Mouse (Mus musculus) heart, embryonic 13.5 days (tissue): ENCODE measurements at regions not wholly inside any gene's neighbourhood (a gene's known extent, or its start where the extent isn't known, plus 50 kb on each side); places are given as distances from the start of the nearest gene placed in this dataset.

ENCODE experiments used
- ATAC-seq: fragments of 200-750 bp; cut with Nextera tagmentation; 2 replicates; pipeline ENCODE4 v1.8.0; 2017; ENCODE audit warnings: moderate TSS enrichment; ENCODE audit not compliant: insufficient number of reproducible peaks, low FRiP score, low TSS enrichment; ENCODE audit errors: extremely low read depth
- H3K27ac ChIP-seq: fragments of 300-500 bp; sonication (generic); replicated peaks from 2 replicates; pipeline ENCODE4 v1.5.1; 2015; ENCODE audit warnings: moderate library complexity, mild to moderate bottlenecking, inconsistent platforms
- H3K27me3 ChIP-seq: fragments of 300-500 bp; sonication (generic); replicated peaks from 2 replicates; pipeline ENCODE4 v1.6.1; 2015; ENCODE audit warnings: mild to moderate bottlenecking, inconsistent platforms
- H3K36me3 ChIP-seq: fragments of 300-500 bp; sonication (generic); 2 replicates; pipeline ENCODE4 v1.6.1; 2015; ENCODE audit warnings: mild to moderate bottlenecking, inconsistent platforms
- H3K4me1 ChIP-seq: fragments of 300-500 bp; sonication (generic); 2 replicates; pipeline ENCODE4 v1.6.1; 2015; ENCODE audit warnings: inconsistent platforms
- H3K4me2 ChIP-seq: fragments of 300-500 bp; sonication (generic); 2 replicates; pipeline ENCODE4 v1.6.1; 2015; ENCODE audit warnings: inconsistent platforms, mild to moderate bottlenecking, moderate library complexity
- H3K4me3 ChIP-seq: fragments of 300-500 bp; sonication (generic); 2 replicates; pipeline ENCODE4 v1.5.1; 2015; ENCODE audit warnings: moderate library complexity, mild to moderate bottlenecking, inconsistent platforms
- H3K9ac ChIP-seq: fragments of 300-500 bp; sonication (generic); 2 replicates; pipeline ENCODE4 v1.6.1; 2015; ENCODE audit warnings: inconsistent platforms, mild to moderate bottlenecking, moderate library complexity
- H3K9me3 ChIP-seq: fragments of 300-500 bp; sonication (generic); 2 replicates; pipeline ENCODE4 v1.6.1; 2016; ENCODE audit warnings: inconsistent platforms
- WGBS: fragments of 180-500 bp; shearing (Covaris S2); methylation state at CpG from one replicate; pipeline ENCODE4 v1.1.7; 2015; ENCODE audit warnings: mixed read lengths; 5-methylcytosine and 5-hydroxymethylcytosine counted together

GRCm38 (mm10) chr1:63947278-63947677, 174.8 kb downstream of the Klf7 start:
- Histone ChIP-seq H3K4me2 (no peak overlapping the region), H3K36me3 (no peaks in the 10 kb centered on the region), H3K27me3 (peaks cover 22% of the 10 kb centered on the region), H3K4me3 (no peak overlapping the region), H3K9ac (no peak overlapping the region), H3K27ac (no peak overlapping the region), H3K9me3 (no peaks in the 10 kb centered on the region), H3K4me1 (peaks cover 15% of the 10 kb centered on the region)
- no peak for ATAC-seq
- 61% methylated on average over 1 of the region's 1 CpGs for WGBS

- WGBS: 58% methylated on average over 5 of the region's 5 CpGs
- no peak overlapping the region for H3K27ac ChIP-seq
Observed at GRCm38 (mm10) chr1:63946834-63947233, 175.2 kb downstream of the Klf7 start.

GRCm38 (mm10) chr1:63944786-63945185, 175.7 kb upstream of the 4933402D24Rik start:
- no peak overlapping the region for H3K4me3 ChIP-seq
- ATAC-seq: no peak
- H3K9ac ChIP-seq: no peak overlapping the region
- no peaks in the 10 kb centered on the region; the same call in 1 of the 2 replicates for H3K4me1 ChIP-seq
- no peak overlapping the region for H3K4me2 ChIP-seq
- no peaks in the 10 kb centered on the region for H3K36me3 ChIP-seq
- H3K27me3 ChIP-seq: peaks cover 37% of the 10 kb centered on the region
- no peak overlapping the region for H3K27ac ChIP-seq
- H3K9me3 ChIP-seq: no peaks in the 10 kb centered on the region
- 58% methylated on average over 3 of the region's 3 CpGs for WGBS

More at GRCm38 (mm10) chr1:63946834-63947233, 175.2 kb downstream of the Klf7 start:
- Histone ChIP-seq H3K27me3 (peaks cover 23% of the 10 kb centered on the region), H3K4me1 (peaks cover 10% of the 10 kb centered on the region), H3K36me3 (no peaks in the 10 kb centered on the region), H3K4me3 (no peak overlapping the region), H3K9me3 (no peaks in the 10 kb centered on the region), H3K4me2 (no peak overlapping the region), H3K9ac (no peak overlapping the region)
- ATAC-seq: no peak

GRCm38 (mm10) chr1:63938416-63938815, 169.3 kb upstream of the 4933402D24Rik start:
- Histone ChIP-seq H3K27ac (no peak overlapping the region), H3K4me3 (no peak overlapping the region), H3K9ac (no peak overlapping the region), H3K9me3 (no peaks in the 10 kb centered on the region), H3K4me1 (peaks cover 11% of the 10 kb centered on the region; the same call in 1 of the 2 replicates), H3K4me2 (no peak overlapping the region), H3K36me3 (no peaks in the 10 kb centered on the region), H3K27me3 (peaks cover 75% of the 10 kb centered on the region)
- WGBS: 34% methylated on average over 4 of the region's 4 CpGs
- ATAC-seq: no peak

GRCm38 (mm10) chr1:63937480-63937879, 168.4 kb upstream of the 4933402D24Rik start:
- Histone ChIP-seq H3K27ac (no peak overlapping the region), H3K4me2 (no peak overlapping the region), H3K4me3 (no peak overlapping the region), H3K9ac (no peak overlapping the region), H3K9me3 (no peaks in the 10 kb centered on the region), H3K4me1 (peaks cover 14% of the 10 kb centered on the region; the same call in 1 of the 2 replicates), H3K36me3 (no peaks in the 10 kb centered on the region), H3K27me3 (peaks cover 77% of the 10 kb centered on the region)
- no peak for ATAC-seq
- 19% methylated on average over 3 of the region's 3 CpGs for WGBS

- Histone ChIP-seq H3K36me3 (no peaks in the 10 kb centered on the region), H3K9me3 (no peaks in the 10 kb centered on the region), H3K4me3 (no peak overlapping the region), H3K4me1 (peaks cover 16% of the 10 kb centered on the region; the same call in 1 of the 2 replicates), H3K27ac (no peak overlapping the region), H3K27me3 (peaks cover 77% of the 10 kb centered on the region), H3K9ac (no peak overlapping the region), H3K4me2 (no peak overlapping the region)
- no peak for ATAC-seq
- WGBS: 83% methylated on average over 8 of the region's 8 CpGs
Observed at GRCm38 (mm10) chr1:63934570-63935280, 165.7 kb upstream of the 4933402D24Rik start.

GRCm38 (mm10) chr1:63932484-63932883, 163.4 kb upstream of the 4933402D24Rik start:
- Histone ChIP-seq H3K4me1 (peaks cover 10% of the 10 kb centered on the region; the same call in 1 of the 2 replicates), H3K27me3 (peaks cover 84% of the 10 kb centered on the region), H3K4me2 (no peak overlapping the region), H3K36me3 (no peaks in the 10 kb centered on the region), H3K9me3 (no peaks in the 10 kb centered on the region), H3K27ac (no peak overlapping the region), H3K9ac (no peak overlapping the region), H3K4me3 (no peak overlapping the region)
- WGBS: 40% methylated on average over 9 of the region's 9 CpGs
- no peak for ATAC-seq

- no peak overlapping the region for H3K4me2 ChIP-seq
- no peak overlapping the region for H3K9ac ChIP-seq
- peaks cover 5% of the 10 kb centered on the region; the same call in 1 of the 2 replicates for H3K4me1 ChIP-seq
- H3K4me3 ChIP-seq: no peak overlapping the region
- no peak overlapping the region for H3K27ac ChIP-seq
- H3K36me3 ChIP-seq: no peaks in the 10 kb centered on the region
- 69% methylated on average over 4 of the region's 4 CpGs for WGBS
- no peak for ATAC-seq
- H3K9me3 ChIP-seq: no peaks in the 10 kb centered on the region
- H3K27me3 ChIP-seq: peaks cover 80% of the 10 kb centered on the region
Observed at GRCm38 (mm10) chr1:63929362-63930125, 160.5 kb upstream of the 4933402D24Rik start.

GRCm38 (mm10) chr1:63928850-63929249, 159.8 kb upstream of the 4933402D24Rik start:
- peaks cover 5% of the 10 kb centered on the region; the same call in 1 of the 2 replicates for H3K4me1 ChIP-seq
- ATAC-seq: no peak
- no peak overlapping the region for H3K4me2 ChIP-seq
- H3K27ac ChIP-seq: no peak overlapping the region
- WGBS: 73% methylated on average over 5 of the region's 5 CpGs
- no peaks in the 10 kb centered on the region for H3K9me3 ChIP-seq
- H3K27me3 ChIP-seq: peaks cover 80% of the 10 kb centered on the region
- no peaks in the 10 kb centered on the region for H3K36me3 ChIP-seq
- no peak overlapping the region for H3K9ac ChIP-seq
- H3K4me3 ChIP-seq: no peak overlapping the region

- 75% methylated on average over 3 of the region's 3 CpGs for WGBS
- Histone ChIP-seq H3K27ac (no peak overlapping the region), H3K9ac (no peak overlapping the region), H3K9me3 (no peaks in the 10 kb centered on the region), H3K4me2 (no peak overlapping the region), H3K36me3 (no peaks in the 10 kb centered on the region), H3K4me1 (peaks cover 5% of the 10 kb centered on the region; the same call in 1 of the 2 replicates), H3K27me3 (peaks cover 80% of the 10 kb centered on the region), H3K4me3 (no peak overlapping the region)
- ATAC-seq: no peak
Observed at GRCm38 (mm10) chr1:63928361-63928760, 159.3 kb upstream of the 4933402D24Rik start.

GRCm38 (mm10) chr1:63920181-63920933, 151.3 kb upstream of the 4933402D24Rik start:
- H3K4me2 ChIP-seq: no peak overlapping the region
- H3K4me1 ChIP-seq: no peaks in the 10 kb centered on the region
- H3K9me3 ChIP-seq: no peaks in the 10 kb centered on the region
- no peak overlapping the region for H3K9ac ChIP-seq
- no peak overlapping the region for H3K27ac ChIP-seq
- 54% methylated on average over 8 of the region's 8 CpGs for WGBS
- H3K4me3 ChIP-seq: no peak overlapping the region
- H3K36me3 ChIP-seq: no peaks in the 10 kb centered on the region
- no peak for ATAC-seq
- peaks cover 49% of the 10 kb centered on the region for H3K27me3 ChIP-seq
